Mouse (Mus musculus) gastrocnemius, adult 2 months (tissue): ENCODE measurements around the gene Josd1. TPM values are rescaled to one million over a fixed set of nuclear protein-coding genes. Genes with fewer than 3 reads are reported as not detected.
"Not testable (repeated sequence)": the region's sequence is repeated elsewhere in the genome, so short reads cannot be mapped to it uniquely, and the experiment has no call there.

ENCODE experiments used
- DNase-seq: peaks from one replicate; pipeline ENCODE4 v3.0.0; 2022
- H3K27ac ChIP-seq: fragments of 200-600 bp; 2 replicates; pipeline ENCODE4 v1.8.1; 2022; ENCODE audit warnings: mild to moderate bottlenecking
- H3K4me3 ChIP-seq: fragments of 200-600 bp; 2 replicates; pipeline ENCODE4 v1.8.1; 2022; ENCODE audit warnings: mild to moderate bottlenecking, moderate library complexity
- CTCF ChIP-seq: fragments of 200-600 bp; IDR thresholded peaks from 2 replicates; pipeline ENCODE4 v1.8.1; 2022; ENCODE audit warnings: antibody characterized with exemption, mild to moderate bottlenecking, moderate library complexity
- intact Hi-C: fragments of 180-260 bp; cut with DNase I; formaldehyde crosslinking; loops from one replicate; pipeline ENCODE4 v1.15.1; 2025
- total RNA-seq, 2 experiments: library from RNA; stranded (reverse); gene quantifications; 2 replicates each; pipeline ENCODE4 v1.2.3; 2021

Josd1 gene
- total RNA-seq, 2 experiments from 2014 or later, result 12.3 to 18.7 TPM

- Histone ChIP-seq H3K4me3 (peak overlapping the region; percentile 71), H3K27ac (peak overlapping the region; percentile 98)
- no peak for TF ChIP-seq CTCF
- intact Hi-C loops, result loop anchor here (2.0 to 10.0 kb wide), 2 partner anchors 51 to 145 kb away; partner anchors contain the start of gene Ddx17
- DNase-seq, result no peak
Observed at GRCm38 (mm10) chr15:79689662-79690425, 2.1 kb upstream of the Josd1 start.

- intact Hi-C loops, result loop anchor here (10.0 kb wide), 1 partner anchor 144 kb away; the partner anchor contains the start of gene Ddx17
- no peak for TF ChIP-seq CTCF
- no peak for DNase-seq
Observed at GRCm38 (mm10) chr15:79688268-79688956, 693 bp upstream of the Josd1 start.

GRCm38 (mm10) chr15:79687175-79687574 lies 544 bp downstream of the Josd1 start:
- peak overlapping the region; percentile 90 for H3K4me3 ChIP-seq
- no peak for DNase-seq
- peak overlapping the region; percentile 98 for H3K27ac ChIP-seq
- no peak for TF ChIP-seq CTCF
- intact Hi-C loops, result loop anchor here (10.0 kb wide), 1 partner anchor 142 kb away; the partner anchor contains the start of gene Ddx17

More at GRCm38 (mm10) chr15:79688268-79688956, 693 bp upstream of the Josd1 start:
- Histone ChIP-seq H3K27ac (peak overlapping the region; percentile 98), H3K4me3 (peak overlapping the region; percentile 90)

GRCm38 (mm10) chr15:79686046-79686869 lies 1.5 kb downstream of the Josd1 start:
- Histone ChIP-seq H3K27ac (peak overlapping the region; percentile 98), H3K4me3 (peak overlapping the region; percentile 90)
- intact Hi-C loops, result loop anchor here (10.0 kb wide), 1 partner anchor 141 kb away; the partner anchor contains the start of gene Ddx17
- no peak for DNase-seq
- TF ChIP-seq CTCF, result no peak

GRCm38 (mm10) chr15:79685141-79685641 lies 2.5 kb downstream of the Josd1 start:
- no peak for TF ChIP-seq CTCF
- Histone ChIP-seq H3K27ac (peak overlapping the region; percentile 98), H3K4me3 (peak overlapping the region; percentile 90)
- no peak for DNase-seq
- intact Hi-C loops, result loop anchor here (10.0 kb wide), 1 partner anchor 140 kb away; the partner anchor contains the start of gene Ddx17

GRCm38 (mm10) chr15:79684616-79685015 lies 3.1 kb downstream of the Josd1 start:
- intact Hi-C loops, result loop anchor here (10.0 kb wide), 1 partner anchor 140 kb away; the partner anchor contains the start of gene Ddx17
- peak overlapping the region; percentile 98 for H3K27ac ChIP-seq
- H3K4me3 ChIP-seq, result peak overlapping the region; percentile 90
- no peak for DNase-seq
- no peak for TF ChIP-seq CTCF

- intact Hi-C loops, result loop anchor here (1.0 to 10.0 kb wide), 2 partner anchors 13 to 139 kb away; partner anchors contain the start of gene Ddx17
- no peak for DNase-seq
- Histone ChIP-seq H3K4me3 (peak overlapping the region; percentile 90), H3K27ac (peak overlapping the region; percentile 98)
- TF ChIP-seq CTCF, result no peak
Observed at GRCm38 (mm10) chr15:79683707-79684465, 3.8 kb downstream of the Josd1 start.

GRCm38 (mm10) chr15:79683146-79683545 lies 4.6 kb downstream of the Josd1 start:
- Histone ChIP-seq H3K4me3 (peak overlapping the region; percentile 25; the same call in 1 of the 2 replicates), H3K27ac (peak overlapping the region; percentile 98)
- intact Hi-C loops, result loop anchor here (1.0 to 10.0 kb wide), 2 partner anchors 12 to 138 kb away; partner anchors contain the start of gene Ddx17
- DNase-seq, result no peak
- no peak for TF ChIP-seq CTCF

GRCm38 (mm10) chr15:79681973-79682372 lies 5.7 kb downstream of the Josd1 start:
- intact Hi-C loops, result loop anchor here (10.0 kb wide), 1 partner anchor 137 kb away; the partner anchor contains the start of gene Ddx17
- TF ChIP-seq CTCF, result no peak
- Histone ChIP-seq H3K4me3 (no peak overlapping the region), H3K27ac (peak overlapping the region; percentile 54; the same call in 1 of the 2 replicates)
- no peak for DNase-seq

- intact Hi-C loops, result no loop called here
- DNase-seq, result no peak
- no peak overlapping the region for H3K27ac ChIP-seq
- TF ChIP-seq CTCF, result no peak
- H3K4me3 ChIP-seq, result no peak overlapping the region
Observed at GRCm38 (mm10) chr15:79677936-79678335, 9.8 kb downstream of the Josd1 start.

- H3K27ac ChIP-seq, DNase-seq: not testable (repeated sequence)
- intact Hi-C loops, result loop anchor here (1.0 kb wide), 1 partner anchor 11 kb away; no protein-coding TSS in a partner anchor
- H3K4me3 ChIP-seq, result peak overlapping the region; percentile 98
Observed at GRCm38 (mm10) chr15:79671828-79672348, 15.8 kb downstream of the Josd1 start.
